Mouse (Mus musculus) limb, embryonic 12.5 days (tissue): ENCODE measurements around the gene Grk5. TPM values are rescaled to one million over a fixed set of nuclear protein-coding genes. Genes with fewer than 3 reads are reported as not detected.

ENCODE experiments used
- ATAC-seq: fragments of 200-750 bp; cut with Nextera tagmentation; 2 replicates; pipeline ENCODE4 v1.8.0; 2017; ENCODE audit warnings: low read depth, moderate TSS enrichment; ENCODE audit not compliant: insufficient number of reproducible peaks, insufficient read depth, low FRiP score, low TSS enrichment
- H3K27ac ChIP-seq: fragments of 300-500 bp; sonication (generic); 2 replicates; pipeline ENCODE4 v1.5.1; 2016; ENCODE audit warnings: mild to moderate bottlenecking, moderate library complexity
- H3K27me3 ChIP-seq: fragments of 300-500 bp; sonication (generic); 2 replicates; pipeline ENCODE4 v1.6.1; 2016; ENCODE audit warnings: mild to moderate bottlenecking, moderate library complexity
- H3K36me3 ChIP-seq: fragments of 300-500 bp; sonication (generic); 2 replicates; pipeline ENCODE4 v1.6.1; 2016; ENCODE audit warnings: mild to moderate bottlenecking, moderate library complexity
- H3K4me1 ChIP-seq: fragments of 300-500 bp; sonication (generic); replicated peaks from 2 replicates; pipeline ENCODE4 v1.6.1; 2016
- H3K4me2 ChIP-seq: fragments of 300-500 bp; sonication (generic); 2 replicates; pipeline ENCODE4 v1.6.1; 2016; ENCODE audit warnings: mild to moderate bottlenecking, moderate library complexity
- H3K4me3 ChIP-seq: fragments of 300-500 bp; sonication (generic); replicated peaks from 2 replicates; pipeline ENCODE4 v1.5.1; 2016; ENCODE audit warnings: mild to moderate bottlenecking
- H3K9ac ChIP-seq: fragments of 300-500 bp; sonication (generic); replicated peaks from 2 replicates; pipeline ENCODE4 v1.6.1; 2016; ENCODE audit warnings: mild to moderate bottlenecking, moderate library complexity
- H3K9me3 ChIP-seq: fragments of 300-500 bp; sonication (generic); 2 replicates; pipeline ENCODE4 v1.6.1; 2016; ENCODE audit warnings: mild to moderate bottlenecking, moderate library complexity
- WGBS: fragments of 180-500 bp; shearing (Covaris S2); methylation state at CpG from one replicate; pipeline ENCODE4 v1.1.7; 2016; 5-methylcytosine and 5-hydroxymethylcytosine counted together
- polyA plus RNA-seq: library from polyadenylated mRNA; unstranded; fragments of >200 nt; fragmentation: Nextera tagmentation; extraction: Ambion mirVana; gene quantifications from 2 replicates; pipeline ENCODE4 v1.2.1, GENCODE M21; 2016

Grk5 gene
- polyA plus RNA-seq, 1 experiment from 2014 or later, result 0.99 TPM

DNA sequence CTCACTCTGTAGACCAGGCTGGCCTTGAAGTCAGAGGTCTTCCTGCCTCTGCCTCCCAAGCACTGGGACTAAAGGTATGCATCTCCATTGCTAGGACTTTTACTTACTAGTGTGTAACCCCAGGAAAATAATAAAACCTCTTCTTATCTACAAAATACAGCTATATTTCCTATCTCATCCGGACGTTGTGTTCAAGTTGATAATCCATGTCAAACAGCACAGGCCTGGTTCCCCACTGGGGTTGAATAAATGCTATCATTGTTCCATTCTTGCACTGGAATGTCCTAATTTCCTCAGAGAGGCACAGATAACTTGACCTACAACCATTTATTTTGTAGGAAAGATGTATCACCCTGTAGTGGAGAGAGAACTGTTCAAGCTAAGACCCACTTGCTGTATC, 1.9 kb upstream of the Grk5 start:
- Histone ChIP-seq H3K27me3 (no peaks in the 10 kb centered on the region), H3K4me3 (no peak overlapping the region), H3K4me2 (no peak overlapping the region), H3K9ac (no peak overlapping the region), H3K36me3 (no peaks in the 10 kb centered on the region), H3K9me3 (no peaks in the 10 kb centered on the region), H3K27ac (no peak overlapping the region), H3K4me1 (peaks cover 14% of the 10 kb centered on the region; the same call in 1 of the 2 replicates)
- 82% methylated on average over 2 of the region's 2 CpGs for WGBS
- no peak for ATAC-seq

- Histone ChIP-seq H3K27ac (peak overlapping the region; percentile 98), H3K36me3 (no peaks in the 10 kb centered on the region), H3K9me3 (no peaks in the 10 kb centered on the region), H3K4me2 (peak overlapping the region; percentile 66), H3K4me1 (peaks cover 14% of the 10 kb centered on the region; the same call in 1 of the 2 replicates), H3K4me3 (peak overlapping the region; percentile 69), H3K9ac (peak overlapping the region; percentile 79; the same call in 1 of the 2 replicates), H3K27me3 (no peaks in the 10 kb centered on the region)
- ATAC-seq, result 0 out of 2 replicates have a peak, but pooled peaks have one; percentile 18
- whole genome bisulfite sequencing, result 6% methylated on average over 17 of the region's 17 CpGs
Measured at GRCm38 (mm10) chr19:60889101-60889713, 342 bp upstream of the Grk5 start.

DNA sequence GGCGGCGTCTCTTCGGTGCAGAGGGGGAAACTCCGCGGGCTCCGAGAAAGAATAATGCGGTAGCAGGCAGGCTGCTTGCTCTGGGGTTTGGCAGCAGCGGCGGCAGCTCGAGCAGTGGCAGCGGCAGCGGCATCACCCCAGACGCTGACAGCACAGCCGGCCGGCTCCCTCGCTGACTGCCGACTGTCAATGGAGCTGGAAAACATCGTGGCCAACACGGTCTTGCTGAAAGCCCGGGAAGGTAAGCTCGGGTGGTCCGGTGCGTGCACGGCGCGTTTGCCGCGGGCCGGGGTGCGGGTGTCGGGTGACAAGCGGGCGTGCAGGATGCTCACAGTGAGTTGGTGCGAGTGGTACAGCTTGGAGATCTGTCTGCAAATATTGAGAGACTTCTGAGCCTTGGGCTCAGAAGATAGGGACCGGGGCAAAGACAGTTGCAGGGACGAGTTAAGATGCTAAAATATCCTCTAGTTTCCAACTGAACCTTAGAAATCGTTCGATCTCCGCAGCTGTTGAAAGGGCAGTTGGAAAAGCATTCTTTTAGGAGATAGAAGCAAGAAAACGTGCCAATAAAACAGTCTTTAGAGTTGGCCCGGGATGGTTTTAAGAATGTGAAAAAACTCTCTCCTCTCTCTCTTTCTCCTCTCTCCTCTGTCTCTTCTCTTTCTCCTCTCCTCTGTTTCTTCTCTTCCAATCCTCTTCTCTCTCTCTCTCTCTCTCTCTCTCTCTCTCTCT, 1.0 kb downstream of the Grk5 start:
- Histone ChIP-seq H3K4me1 (peaks cover 14% of the 10 kb centered on the region; the same call in 1 of the 2 replicates), H3K36me3 (no peaks in the 10 kb centered on the region), H3K9me3 (no peaks in the 10 kb centered on the region), H3K4me3 (peak overlapping the region; percentile 69), H3K27ac (peak overlapping the region; percentile 98), H3K9ac (peak overlapping the region; percentile 79), H3K4me2 (peak overlapping the region; percentile 66), H3K27me3 (no peaks in the 10 kb centered on the region)
- WGBS, result under 1% methylated on average over 40 of the region's 41 CpGs
- peak; percentile 32 for ATAC-seq

- peaks cover 14% of the 10 kb centered on the region; the same call in 1 of the 2 replicates for H3K4me1 ChIP-seq
- H3K27ac ChIP-seq, result no peak overlapping the region
- H3K27me3 ChIP-seq, result no peaks in the 10 kb centered on the region
- no peaks in the 10 kb centered on the region for H3K36me3 ChIP-seq
- peak overlapping the region; percentile 79 for H3K9ac ChIP-seq
- peak overlapping the region; percentile 69 for H3K4me3 ChIP-seq
- ATAC-seq, result no peak
- WGBS, result 12% methylated on average over 4 of the region's 5 CpGs
- H3K9me3 ChIP-seq, result no peaks in the 10 kb centered on the region
- peak overlapping the region; percentile 66 for H3K4me2 ChIP-seq
Measured at GRCm38 (mm10) chr19:60891123-60891470, 1.5 kb downstream of the Grk5 start.

DNA sequence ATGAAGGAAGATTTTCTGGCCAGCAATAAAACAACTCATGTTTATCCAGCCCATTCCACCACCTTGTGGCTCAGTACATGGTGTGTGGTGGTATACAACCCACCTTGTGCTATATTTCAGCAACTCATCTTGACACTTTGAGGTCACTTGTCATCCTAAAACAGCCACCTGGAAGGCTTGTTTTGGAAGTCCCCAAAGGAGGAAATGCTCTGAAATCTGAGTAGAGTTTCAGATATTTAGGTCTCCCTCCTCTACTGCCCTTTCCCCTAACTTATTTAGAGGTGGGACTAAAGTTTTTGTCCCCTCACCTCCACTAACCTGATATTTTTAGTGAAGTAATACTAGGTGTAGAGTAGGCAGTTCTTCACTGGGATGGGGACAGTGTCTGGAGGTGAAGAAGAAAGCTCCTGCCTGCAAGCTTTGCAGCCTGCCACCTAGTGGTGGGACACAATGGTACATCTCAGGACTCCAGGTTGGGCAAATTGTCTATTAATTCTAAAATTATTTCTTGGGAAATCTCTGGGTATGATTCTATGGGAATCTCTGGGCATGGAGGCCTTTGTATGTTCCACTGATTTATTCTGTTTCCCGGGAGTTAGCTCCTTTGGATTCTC, 2.5 kb downstream of the Grk5 start:
- ATAC-seq, result no peak
- H3K4me2 ChIP-seq, result peak overlapping the region; percentile 66
- H3K36me3 ChIP-seq, result no peaks in the 10 kb centered on the region
- H3K4me3 ChIP-seq, result no peak overlapping the region
- no peaks in the 10 kb centered on the region for H3K9me3 ChIP-seq
- H3K27me3 ChIP-seq, result no peaks in the 10 kb centered on the region
- 35% methylated on average over 1 of the region's 1 CpGs for WGBS
- H3K27ac ChIP-seq, result no peak overlapping the region
- no peak overlapping the region for H3K9ac ChIP-seq
- peaks cover 14% of the 10 kb centered on the region; the same call in 1 of the 2 replicates for H3K4me1 ChIP-seq

DNA sequence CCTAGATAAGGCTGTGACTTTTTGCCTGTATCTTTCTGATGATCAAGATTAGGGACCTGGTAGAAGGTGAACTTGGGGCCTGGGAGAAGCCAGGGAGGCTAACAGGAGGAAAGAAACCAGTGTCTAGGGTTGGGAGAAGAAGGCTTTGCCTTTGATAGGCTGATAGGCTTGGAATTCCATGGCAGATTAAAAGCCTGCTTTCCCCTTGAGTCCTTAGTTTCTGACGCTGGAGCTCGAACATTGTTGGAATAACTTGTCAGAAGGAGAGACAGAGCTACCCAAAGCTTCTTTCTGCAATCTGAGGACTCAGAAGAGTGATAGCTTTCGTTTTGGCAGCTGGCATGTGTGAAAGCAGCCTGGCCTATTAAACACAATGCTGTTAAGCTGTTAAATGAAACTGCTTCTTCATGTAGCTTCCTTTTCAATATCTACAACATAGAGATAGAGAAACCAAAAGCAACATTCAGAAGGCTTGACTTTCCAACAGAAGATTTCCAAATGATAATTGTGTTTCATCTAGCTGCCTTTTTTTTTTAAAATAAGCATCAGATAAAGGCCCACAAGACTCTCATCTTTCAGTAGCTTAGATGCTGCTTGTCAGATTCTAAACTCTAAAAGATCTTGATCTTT, 5.8 kb downstream of the Grk5 start:
- Histone ChIP-seq H3K4me2 (no peak overlapping the region), H3K36me3 (no peaks in the 10 kb centered on the region), H3K9ac (no peak overlapping the region), H3K4me3 (no peak overlapping the region), H3K27me3 (no peaks in the 10 kb centered on the region), H3K4me1 (peaks cover 7% of the 10 kb centered on the region; the same call in 1 of the 2 replicates), H3K27ac (no peak overlapping the region), H3K9me3 (no peaks in the 10 kb centered on the region)
- ATAC-seq, result no peak
- 50% methylated on average over 3 of the region's 3 CpGs for WGBS

DNA sequence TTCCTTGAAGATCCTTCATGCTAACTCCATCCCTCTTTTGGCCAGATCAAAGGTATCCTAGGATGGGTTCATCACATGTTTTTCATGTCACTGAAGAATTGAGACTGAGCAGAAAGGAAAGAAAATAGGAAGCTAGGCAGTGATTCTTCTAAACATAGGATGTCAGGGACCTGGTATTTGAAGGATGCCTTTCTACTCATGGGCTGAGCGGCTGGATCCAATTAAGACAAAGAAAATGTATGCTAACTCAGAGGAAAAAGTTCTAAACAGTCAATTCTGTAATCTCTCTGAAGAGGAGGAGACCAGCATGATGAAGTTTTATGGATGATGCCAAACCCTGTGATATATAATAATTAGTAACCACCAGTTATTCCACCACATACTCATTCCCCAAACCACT, 13.6 kb downstream of the Grk5 start:
- Histone ChIP-seq H3K4me3 (no peak overlapping the region), H3K4me1 (no peaks in the 10 kb centered on the region), H3K4me2 (no peak overlapping the region), H3K27ac (no peak overlapping the region), H3K27me3 (no peaks in the 10 kb centered on the region), H3K36me3 (no peaks in the 10 kb centered on the region), H3K9ac (no peak overlapping the region), H3K9me3 (no peaks in the 10 kb centered on the region)
- 79% methylated on average over 1 of the region's 1 CpGs for WGBS
- no peak for ATAC-seq

- no peak for ATAC-seq
- WGBS, result 78% methylated on average over 1 of the region's 1 CpGs
- H3K4me1 ChIP-seq, result no peaks in the 10 kb centered on the region
Measured at GRCm38 (mm10) chr19:60903971-60904370, 14.4 kb downstream of the Grk5 start.

DNA sequence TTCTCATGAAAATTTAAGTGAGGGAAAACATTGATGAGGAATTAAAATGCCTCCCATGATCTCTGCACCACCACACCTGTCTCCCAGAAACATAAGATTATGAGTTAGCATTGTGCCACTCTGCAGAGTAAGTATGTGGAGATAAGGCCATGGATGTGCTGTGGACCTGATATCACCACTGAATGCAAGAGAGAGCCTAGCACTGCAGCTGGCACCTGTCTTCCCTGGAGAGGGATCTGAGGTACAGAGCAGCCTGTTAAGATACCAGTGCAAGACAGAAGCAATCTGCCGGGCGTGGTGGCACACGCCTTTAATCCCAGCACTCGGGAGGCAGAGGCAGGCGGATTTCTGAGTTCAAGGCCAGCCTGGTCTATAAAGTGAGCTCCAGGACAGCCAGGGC, 15.9 kb downstream of the Grk5 start:
- no peaks in the 10 kb centered on the region for H3K4me1 ChIP-seq
- H3K27me3 ChIP-seq, result no peaks in the 10 kb centered on the region
- WGBS, result 88% methylated on average over 5 of the region's 5 CpGs
- H3K36me3 ChIP-seq, result no peaks in the 10 kb centered on the region
- no peaks in the 10 kb centered on the region for H3K9me3 ChIP-seq
- H3K4me2 ChIP-seq, result no peak overlapping the region
- ATAC-seq, result no peak
- H3K27ac ChIP-seq, result no peak overlapping the region
- no peak overlapping the region for H3K9ac ChIP-seq
- no peak overlapping the region for H3K4me3 ChIP-seq

More at GRCm38 (mm10) chr19:60903971-60904370, 14.4 kb downstream of the Grk5 start:
- Histone ChIP-seq H3K4me3 (no peak overlapping the region), H3K9ac (no peak overlapping the region), H3K36me3 (no peaks in the 10 kb centered on the region), H3K27ac (no peak overlapping the region), H3K9me3 (no peaks in the 10 kb centered on the region), H3K27me3 (no peaks in the 10 kb centered on the region), H3K4me2 (no peak overlapping the region)

DNA sequence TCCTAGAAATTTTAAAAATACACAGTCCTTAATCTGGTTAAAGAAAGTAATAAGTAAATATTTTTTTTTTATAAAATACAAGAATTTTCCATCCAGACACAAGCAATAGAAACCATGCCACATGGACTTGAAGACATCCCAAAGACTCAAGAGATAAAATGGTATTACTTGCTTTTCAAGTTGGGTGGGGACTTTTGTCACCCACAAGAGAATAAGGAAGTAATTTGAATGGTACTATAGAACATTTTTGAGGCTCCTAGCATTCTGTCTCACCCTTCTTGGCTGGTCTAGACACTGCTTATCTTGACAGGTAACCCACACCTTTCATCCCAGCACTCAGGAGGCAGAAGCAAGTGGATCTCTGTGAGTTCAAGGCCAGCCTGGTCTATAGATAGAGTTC, 20.8 kb downstream of the Grk5 start:
- Histone ChIP-seq H3K27me3 (no peaks in the 10 kb centered on the region), H3K4me3 (no peak overlapping the region), H3K9me3 (no peaks in the 10 kb centered on the region), H3K27ac (no peak overlapping the region), H3K4me2 (no peak overlapping the region), H3K36me3 (no peaks in the 10 kb centered on the region), H3K9ac (no peak overlapping the region), H3K4me1 (no peaks in the 10 kb centered on the region)
- ATAC-seq, result no peak

GRCm38 (mm10) chr19:60911653-60912052, 22.1 kb downstream of the Grk5 start:
- Histone ChIP-seq H3K9me3 (no peaks in the 10 kb centered on the region), H3K27ac (no peak overlapping the region), H3K36me3 (no peaks in the 10 kb centered on the region), H3K4me1 (no peaks in the 10 kb centered on the region), H3K9ac (no peak overlapping the region), H3K27me3 (no peaks in the 10 kb centered on the region), H3K4me3 (no peak overlapping the region), H3K4me2 (no peak overlapping the region)
- WGBS, result 76% methylated on average over 2 of the region's 2 CpGs
- ATAC-seq, result no peak
